Mouse (Mus musculus): Measurements from ENCODE around the gene Msl1. TPM values are rescaled to one million over a fixed set of nuclear protein-coding genes. Genes with fewer than 3 reads are reported as not detected.

The Msl1 gene
- polyA plus RNA-seq, 1 experiment: 40.5 TPM

DNA sequence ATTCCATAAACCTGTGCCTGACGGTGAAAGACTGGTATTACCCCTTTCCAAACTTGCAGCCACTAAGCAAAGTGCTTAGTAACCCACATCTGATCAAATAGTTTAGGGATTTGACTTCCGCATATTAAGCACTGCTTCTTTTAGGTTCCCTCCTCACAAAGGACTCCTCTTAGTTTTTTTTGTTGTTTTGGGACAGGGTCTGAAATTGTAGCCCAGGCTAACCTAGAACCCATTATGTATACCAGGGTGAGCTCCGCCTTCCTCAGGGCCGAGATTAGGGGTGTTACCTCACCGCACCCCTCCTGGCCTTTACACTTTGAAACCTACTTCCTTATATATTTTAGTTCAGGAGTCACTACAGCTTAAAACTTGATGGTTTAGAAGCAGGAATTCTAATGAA is 5.5 kb upstream of the Msl1 start:
- TF ChIP-seq CEBPB (IDR thresholded peaks at IDR 0.05; ENCODE audit: low read depth) (no peak), MYOG (IDR thresholded peaks at IDR 0.05; ENCODE audit: control insufficient read depth, extremely low read depth, insufficient read length) (no peak), CTCF (IDR thresholded peaks at IDR 0.05; ENCODE audit: control insufficient read depth, insufficient read depth, insufficient read length) (no peak), MAX (IDR thresholded peaks at IDR 0.05) (no peak), FOSL1 (IDR thresholded peaks at IDR 0.05; ENCODE audit: insufficient read depth, low read length, poor library complexity, severe bottlenecking) (no peak), MYOD1 (IDR thresholded peaks at IDR 0.05; ENCODE audit: control insufficient read depth, insufficient read length, low read depth) (no peak), USF1 (IDR thresholded peaks at IDR 0.05; ENCODE audit: low read depth) (no peak)
- H3K79me2 ChIP-seq (ENCODE audit: control insufficient read depth, insufficient read depth): peaks cover 13% of the 10 kb centered on the region
- no peaks in the 10 kb centered on the region for H3K36me3 ChIP-seq (ENCODE audit: control insufficient read depth, insufficient read depth)
- H3K27me3 ChIP-seq (ENCODE audit: control insufficient read depth, insufficient read depth, insufficient read length): no peaks in the 10 kb centered on the region
- H3K79me3 ChIP-seq (ENCODE audit: low read depth): no peaks in the 10 kb centered on the region
- H3ac ChIP-seq (ENCODE audit: control insufficient read depth, insufficient read length, low read depth): no peak overlapping the region
- H3K4me3 ChIP-seq (ENCODE audit: insufficient read depth, poor library complexity, severe bottlenecking): peak overlapping the region; percentile 43

DNA sequence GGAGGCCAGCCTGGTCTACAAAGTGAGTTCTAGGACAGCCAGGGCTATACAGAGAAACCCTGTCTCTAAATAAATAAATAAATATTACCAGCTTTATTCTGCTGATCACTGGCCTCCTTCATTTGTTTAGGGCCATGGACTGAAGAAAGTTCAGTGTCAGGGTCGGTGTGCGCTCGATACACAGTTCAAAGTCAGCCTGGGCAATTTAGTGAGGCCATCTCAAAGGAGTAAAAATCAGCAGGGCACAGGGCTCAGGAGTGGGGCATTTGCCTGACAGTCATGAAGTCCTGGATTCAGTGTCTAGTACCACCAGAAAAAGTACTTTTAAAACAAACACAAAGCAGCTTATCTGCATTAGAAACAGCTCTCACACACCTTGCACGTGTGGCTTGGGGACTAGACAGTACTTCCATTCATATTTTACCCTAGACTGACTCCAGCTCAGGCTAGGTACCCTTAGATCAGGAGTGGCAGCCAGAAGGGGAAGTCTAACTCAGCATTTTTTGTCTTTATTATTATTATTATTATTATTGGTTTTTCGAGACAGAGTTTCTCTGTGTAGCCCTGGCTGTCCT is 4.6 kb upstream of the Msl1 start:
- H3K36me3 ChIP-seq (ENCODE audit: control insufficient read depth, insufficient read depth): no peaks in the 10 kb centered on the region

DNA sequence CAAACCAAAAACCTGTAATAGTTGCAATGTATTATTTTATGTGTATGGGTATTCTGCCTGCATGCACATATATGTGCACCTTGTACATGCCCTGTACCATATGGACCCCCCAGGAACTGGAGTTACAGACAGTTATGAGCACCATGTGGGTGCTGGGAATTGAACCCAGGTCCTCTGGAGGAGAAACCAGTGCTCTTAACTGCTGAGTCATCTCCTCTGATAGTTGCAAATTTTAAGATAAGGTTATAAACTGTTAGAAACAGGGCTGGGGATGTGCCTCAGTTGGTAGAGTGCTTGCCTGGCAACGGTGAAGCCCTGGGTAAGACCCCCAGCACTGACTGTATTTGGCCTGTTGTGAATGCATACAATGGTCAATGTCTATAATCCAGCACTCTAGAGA is 3.9 kb upstream of the Msl1 start:
- Histone ChIP-seq H3K4me3 (ENCODE audit: insufficient read depth, poor library complexity, severe bottlenecking) (no peak overlapping the region), H3K27me3 (ENCODE audit: control insufficient read depth, insufficient read depth, insufficient read length) (no peaks in the 10 kb centered on the region), H3K79me2 (ENCODE audit: control insufficient read depth, insufficient read depth) (peaks cover 23% of the 10 kb centered on the region), H3K79me3 (ENCODE audit: low read depth) (peaks cover 3% of the 10 kb centered on the region), H3K36me3 (ENCODE audit: control insufficient read depth, insufficient read depth) (no peaks in the 10 kb centered on the region), H3ac (ENCODE audit: control insufficient read depth, insufficient read length, low read depth) (no peak overlapping the region)
- TF ChIP-seq USF1 (IDR thresholded peaks at IDR 0.05; ENCODE audit: low read depth): no peak
- no peak for TF ChIP-seq CEBPB (IDR thresholded peaks at IDR 0.05; ENCODE audit: low read depth)
- TF ChIP-seq MYOD1 (IDR thresholded peaks at IDR 0.05; ENCODE audit: control insufficient read depth, insufficient read length, low read depth): no peak
- TF ChIP-seq MAX (IDR thresholded peaks at IDR 0.05): no peak
- TF ChIP-seq FOSL1 (IDR thresholded peaks at IDR 0.05; ENCODE audit: insufficient read depth, low read length, poor library complexity, severe bottlenecking): no peak
- no peak for TF ChIP-seq CTCF (IDR thresholded peaks at IDR 0.05; ENCODE audit: control insufficient read depth, insufficient read depth, insufficient read length)
- TF ChIP-seq MYOG (IDR thresholded peaks at IDR 0.05; ENCODE audit: control insufficient read depth, extremely low read depth, insufficient read length): no peak

More for the DNA sequence above, 4.6 kb upstream of the Msl1 start:
- Histone ChIP-seq H3K27me3 (ENCODE audit: control insufficient read depth, insufficient read depth, insufficient read length) (no peaks in the 10 kb centered on the region), H3K4me3 (ENCODE audit: insufficient read depth, poor library complexity, severe bottlenecking) (no peak overlapping the region), H3K79me2 (ENCODE audit: control insufficient read depth, insufficient read depth) (peaks cover 15% of the 10 kb centered on the region), H3ac (ENCODE audit: control insufficient read depth, insufficient read length, low read depth) (no peak overlapping the region), H3K79me3 (ENCODE audit: low read depth) (no peaks in the 10 kb centered on the region)
- no peak for TF ChIP-seq MAX (IDR thresholded peaks at IDR 0.05)
- no peak for TF ChIP-seq CTCF (IDR thresholded peaks at IDR 0.05; ENCODE audit: control insufficient read depth, insufficient read depth, insufficient read length)
- no peak for TF ChIP-seq MYOD1 (IDR thresholded peaks at IDR 0.05; ENCODE audit: control insufficient read depth, insufficient read length, low read depth)
- no peak for TF ChIP-seq FOSL1 (IDR thresholded peaks at IDR 0.05; ENCODE audit: insufficient read depth, low read length, poor library complexity, severe bottlenecking)
- no peak for TF ChIP-seq CEBPB (IDR thresholded peaks at IDR 0.05; ENCODE audit: low read depth)
- TF ChIP-seq MYOG (IDR thresholded peaks at IDR 0.05; ENCODE audit: control insufficient read depth, extremely low read depth, insufficient read length): no peak
- TF ChIP-seq USF1 (IDR thresholded peaks at IDR 0.05; ENCODE audit: low read depth): no peak

DNA sequence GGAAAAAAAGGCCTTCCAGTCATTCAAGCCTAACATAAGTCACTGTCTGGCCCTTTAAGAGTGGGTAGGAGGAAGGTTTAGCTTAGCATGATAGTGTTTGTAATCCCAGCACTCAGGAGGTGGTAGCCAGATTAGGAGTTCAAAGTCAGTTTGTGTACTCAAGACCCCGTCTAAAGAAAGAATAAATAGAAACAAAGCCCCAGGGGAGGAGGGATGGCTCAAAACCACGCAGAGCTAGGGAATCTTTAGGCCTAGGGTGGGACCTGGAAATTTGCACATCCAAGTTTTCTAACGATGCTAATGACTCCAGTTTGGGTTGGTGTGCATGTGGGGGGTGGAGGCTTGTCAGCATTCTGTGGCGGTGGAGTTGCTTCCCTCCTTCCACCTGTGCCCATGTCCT is 3.2 kb upstream of the Msl1 start:
- H3K4me3 ChIP-seq (ENCODE audit: insufficient read depth, poor library complexity, severe bottlenecking): no peak overlapping the region

DNA sequence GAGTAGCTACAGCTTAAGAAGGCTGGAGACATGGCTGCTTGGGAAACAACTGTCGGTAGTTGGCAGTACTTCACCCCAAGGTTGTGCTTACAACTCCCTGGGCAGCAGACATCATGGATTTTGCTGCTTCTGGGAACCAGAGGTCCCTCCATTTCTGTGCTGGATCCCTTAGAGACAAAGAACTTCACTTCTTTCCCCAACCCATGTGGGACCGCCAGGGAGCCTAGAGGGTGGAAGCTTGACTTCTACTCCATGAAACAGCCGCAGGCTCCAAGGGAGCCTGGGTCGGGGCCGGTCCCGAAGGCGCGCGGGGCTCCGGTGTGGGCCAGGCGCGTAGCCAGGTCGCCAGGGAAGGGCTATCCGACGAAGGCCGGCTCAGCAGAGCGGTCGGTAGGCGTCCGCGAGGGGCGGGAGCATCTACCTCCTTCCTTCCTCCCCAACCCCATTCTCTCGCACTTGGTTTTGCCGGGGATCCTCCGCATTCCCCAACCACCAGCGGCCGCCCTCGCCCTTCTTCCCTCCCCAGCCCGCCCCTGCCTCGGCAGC is 774 bp upstream of the Msl1 start:
- Histone ChIP-seq H3K79me3 (ENCODE audit: low read depth) (peaks cover 32% of the 10 kb centered on the region), H3K79me2 (ENCODE audit: control insufficient read depth, insufficient read depth) (peaks cover 53% of the 10 kb centered on the region), H3K36me3 (ENCODE audit: control insufficient read depth, insufficient read depth) (peaks cover 13% of the 10 kb centered on the region), H3K27me3 (ENCODE audit: control insufficient read depth, insufficient read depth, insufficient read length) (no peaks in the 10 kb centered on the region), H3ac (ENCODE audit: control insufficient read depth, insufficient read length, low read depth) (peak overlapping the region; percentile 95), H3K4me3 (ENCODE audit: insufficient read depth, poor library complexity, severe bottlenecking) (peak overlapping the region; percentile 83)
- TF ChIP-seq MYOD1 (IDR thresholded peaks at IDR 0.05; ENCODE audit: control insufficient read depth, insufficient read length, low read depth) (no peak), USF1 (IDR thresholded peaks at IDR 0.05; ENCODE audit: low read depth) (no peak), CEBPB (IDR thresholded peaks at IDR 0.05; ENCODE audit: low read depth) (no peak), MAX (IDR thresholded peaks at IDR 0.05) (peak; percentile 9), MYOG (IDR thresholded peaks at IDR 0.05; ENCODE audit: control insufficient read depth, extremely low read depth, insufficient read length) (no peak), CTCF (IDR thresholded peaks at IDR 0.05; ENCODE audit: control insufficient read depth, insufficient read depth, insufficient read length) (no peak)

More for the DNA sequence above, 3.2 kb upstream of the Msl1 start:
- no peaks in the 10 kb centered on the region for H3K27me3 ChIP-seq (ENCODE audit: control insufficient read depth, insufficient read depth, insufficient read length)
- no peak for TF ChIP-seq CTCF (IDR thresholded peaks at IDR 0.05; ENCODE audit: control insufficient read depth, insufficient read depth, insufficient read length)
- no peak for TF ChIP-seq USF1 (IDR thresholded peaks at IDR 0.05; ENCODE audit: low read depth)
- no peak for TF ChIP-seq MYOG (IDR thresholded peaks at IDR 0.05; ENCODE audit: control insufficient read depth, extremely low read depth, insufficient read length)
- no peak for TF ChIP-seq FOSL1 (IDR thresholded peaks at IDR 0.05; ENCODE audit: insufficient read depth, low read length, poor library complexity, severe bottlenecking)
- no peak for TF ChIP-seq CEBPB (IDR thresholded peaks at IDR 0.05; ENCODE audit: low read depth)
- TF ChIP-seq MAX (IDR thresholded peaks at IDR 0.05): no peak
- no peak for TF ChIP-seq MYOD1 (IDR thresholded peaks at IDR 0.05; ENCODE audit: control insufficient read depth, insufficient read length, low read depth)
- H3ac ChIP-seq (ENCODE audit: control insufficient read depth, insufficient read length, low read depth): no peak overlapping the region
- H3K79me3 ChIP-seq (ENCODE audit: low read depth): peaks cover 9% of the 10 kb centered on the region
- H3K36me3 ChIP-seq (ENCODE audit: control insufficient read depth, insufficient read depth): no peaks in the 10 kb centered on the region
- peaks cover 29% of the 10 kb centered on the region for H3K79me2 ChIP-seq (ENCODE audit: control insufficient read depth, insufficient read depth)
